Mouse (Mus musculus): Measurements from ENCODE around the gene Fam107a. TPM values are rescaled to one million over a fixed set of nuclear protein-coding genes. Genes with fewer than 3 reads are reported as not detected.

Gene Fam107a
- polyA plus RNA-seq, 1 experiment = 323 TPM

DNA sequence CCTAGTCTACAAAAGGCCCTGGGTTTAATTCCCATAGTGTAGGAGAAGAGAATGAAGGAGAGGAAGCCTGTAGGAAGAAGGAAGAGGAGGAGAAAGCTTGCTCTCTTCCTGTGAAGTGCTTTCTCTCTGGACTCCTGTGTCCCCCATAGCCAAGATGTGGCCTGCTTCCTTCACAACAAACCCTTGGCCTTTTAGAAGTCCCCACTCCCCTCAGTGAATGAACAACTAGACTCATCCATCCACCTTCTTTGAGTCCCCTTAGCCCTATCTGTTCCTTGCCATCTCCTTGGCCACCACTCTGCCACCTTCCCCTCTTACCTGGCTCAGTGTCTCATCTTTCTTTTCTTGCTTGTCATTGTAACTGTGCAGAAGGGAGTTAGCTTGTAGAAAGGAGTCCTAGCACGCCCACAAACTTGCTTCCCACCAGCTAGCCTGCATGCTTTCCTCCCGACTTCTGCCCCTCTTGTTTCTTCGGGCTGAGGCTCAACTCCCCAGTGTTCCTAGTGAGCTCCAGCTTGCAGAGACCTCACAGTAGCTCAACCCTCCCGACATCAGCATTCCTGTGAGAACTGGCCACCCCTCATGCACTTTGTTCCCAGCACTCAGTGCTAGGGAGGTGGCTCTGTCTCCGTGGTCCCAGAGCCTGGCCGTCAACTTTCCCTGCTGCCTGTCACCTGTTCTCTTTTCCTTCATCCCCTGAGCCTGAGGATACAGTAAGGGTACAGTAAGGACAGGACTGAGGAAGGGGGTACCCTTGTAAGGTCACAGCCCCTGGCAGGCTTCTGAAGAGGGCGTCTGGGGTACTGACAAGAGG is 60.1 kb downstream of the Fam107a start:
- DNase-seq (ENCODE audit: extremely low spot score in 1 of 2, low spot score in 1 of 2) = no peak

- no peak for DNase-seq (ENCODE audit: extremely low spot score in 1 of 2, low spot score in 1 of 2)
Observed at GRCm38 (mm10) chr14:8256881-8257280, 60.9 kb downstream of the Fam107a start.

GRCm38 (mm10) chr14:8256072-8256471 is 61.8 kb downstream of the Fam107a start:
- no peak for DNase-seq (ENCODE audit: extremely low spot score in 1 of 2, low spot score in 1 of 2)

DNA sequence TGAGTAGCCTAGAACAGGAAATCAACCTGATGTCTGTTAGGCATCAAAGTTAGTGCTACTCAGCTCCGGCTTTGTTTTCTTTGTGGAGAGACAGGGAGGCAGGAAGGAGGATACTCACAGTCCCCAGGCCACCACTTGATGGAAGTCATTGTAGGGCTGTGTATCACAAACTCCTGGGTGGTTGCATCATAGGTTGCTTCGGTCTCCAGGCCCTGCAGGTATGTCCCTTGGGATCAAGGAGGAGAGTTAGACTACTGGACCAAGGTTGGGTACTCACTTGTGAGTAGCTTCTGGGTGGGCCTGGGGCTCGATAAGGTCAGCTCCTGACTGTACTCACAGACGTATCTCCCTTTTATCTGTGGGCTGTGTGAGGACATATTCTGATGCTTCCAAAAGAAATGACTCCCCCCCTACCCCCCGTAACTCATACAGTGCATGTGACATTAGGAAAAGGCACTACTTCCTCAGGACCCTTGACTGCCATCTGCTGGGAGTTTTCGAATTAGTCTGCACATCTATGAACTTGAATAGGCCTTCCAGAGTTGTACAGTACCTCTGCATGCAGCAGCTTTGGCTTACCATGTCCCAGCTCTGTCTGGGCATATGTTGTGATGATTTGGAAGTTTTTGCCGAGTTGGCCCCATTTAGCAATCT is 62.6 kb downstream of the Fam107a start:
- DNase-seq (ENCODE audit: extremely low spot score in 1 of 2, low spot score in 1 of 2) = peak; percentile 30 to 82

DNA sequence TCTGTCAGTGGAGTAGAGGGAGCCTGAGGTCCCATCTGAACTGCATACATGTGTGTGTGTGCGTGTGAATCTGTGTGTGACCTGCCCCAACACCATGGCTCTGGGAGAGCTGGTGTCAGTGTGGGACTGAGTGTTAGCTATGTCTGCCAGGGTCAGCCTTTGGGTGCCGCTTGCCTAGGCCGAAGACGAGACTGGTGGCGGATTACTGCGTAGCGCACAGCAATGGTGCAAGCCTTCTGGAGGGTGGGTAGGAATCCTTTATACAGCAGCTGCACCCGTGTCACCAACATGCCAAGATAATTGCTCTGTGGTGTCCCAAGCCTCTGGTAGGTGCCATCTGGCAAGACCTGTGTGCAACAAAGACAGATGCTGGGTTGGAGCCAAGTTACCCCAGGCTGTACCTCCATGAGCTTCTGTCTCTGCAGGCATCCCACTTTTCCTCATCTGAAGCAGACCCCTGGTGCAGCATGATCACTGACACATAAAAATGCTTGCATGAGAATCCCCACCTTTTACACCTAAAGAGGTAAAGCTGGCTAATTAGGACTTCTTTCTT is 66.4 kb downstream of the Fam107a start:
- DNase-seq (ENCODE audit: extremely low spot score in 1 of 2, low spot score in 1 of 2) = no peak

- no peak for DNase-seq (ENCODE audit: extremely low spot score in 1 of 2, low spot score in 1 of 2)
Observed at GRCm38 (mm10) chr14:8250141-8250871, 67.5 kb downstream of the Fam107a start.

DNA sequence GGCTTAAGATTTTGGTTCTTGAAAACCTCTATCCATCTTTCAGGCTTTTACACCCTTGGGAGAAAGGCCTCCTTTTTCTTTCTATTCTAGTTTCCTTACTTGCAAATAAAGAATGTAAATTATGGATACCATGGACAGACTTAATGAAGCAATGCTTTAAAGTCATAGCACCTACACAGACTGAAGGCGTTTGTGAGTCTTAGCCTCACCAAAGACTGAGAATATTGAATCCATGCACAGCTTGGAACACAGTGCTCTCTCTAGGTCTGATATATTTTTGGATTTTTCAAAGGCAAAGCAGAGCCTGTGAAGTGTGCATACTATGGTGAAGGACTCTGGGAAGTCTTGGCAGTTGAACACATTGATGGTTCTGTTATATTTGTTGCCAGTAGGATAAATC is 68.6 kb downstream of the Fam107a start:
- peak in 1 of 2 experiments; percentile 10 for DNase-seq (ENCODE audit: extremely low spot score in 1 of 2, low spot score in 1 of 2)

GRCm38 (mm10) chr14:8246878-8247277 is 70.9 kb downstream of the Fam107a start:
- no peak for DNase-seq (ENCODE audit: extremely low spot score in 1 of 2, low spot score in 1 of 2)

Other genes starting within 250 kb of the Fam107a start
- gene Rpp14, start 237.7 kb downstream of the Fam107a start, polyA plus RNA-seq (2012; rRNA removed) = 30.6 and 30.7 TPM in 2 replicates
- 44.9 and 46.5 TPM in 2 replicates for gene Pxk, start 219.8 kb downstream of the Fam107a start, polyA plus RNA-seq (2012; rRNA removed)
- gene Pdhb, start 145.0 kb downstream of the Fam107a start, polyA plus RNA-seq (2012; rRNA removed) = 220 and 233 TPM in 2 replicates
- 35.9 and 36.3 TPM in 2 replicates for gene Kctd6, start 103.9 kb downstream of the Fam107a start, polyA plus RNA-seq (2012; rRNA removed)
- 0.15 and 0.26 TPM in 2 replicates for gene Acox2, start 58.7 kb downstream of the Fam107a start, polyA plus RNA-seq (2012; rRNA removed)
- gene Oit1, start 60.7 kb upstream of the Fam107a start, polyA plus RNA-seq (2012; rRNA removed) = not detected in 2 replicates

Measured in frontal cortex, adult 2 months (tissue).